Comparison of ENCODE assay signal across 10 mouse cellular contexts in genomic region chr12:117516179-117516578, GRCm38 (mm10). TPM values are rescaled to one million over a fixed set of nuclear protein-coding genes. Genes with fewer than 3 reads are reported as not detected.
DNase-seq lines count a peak whose midpoint lies in the region; ATAC-seq and TF ChIP-seq lines count a peak whose summit lies in the region.
"Had no signal": no experiment of that assay in that cellular context is flagged by ENCODE, and none has a peak within 500 bp of the region (broad histone marks: within the 10 kb centered on the region; RNA-seq: fewer than 3 reads in every experiment).

Gene Rapgef5 (plus strand): TSS chr12:117516479.

- TF ChIP-seq CTCF in cerebellum, adult 2 months (IDR thresholded peaks at IDR 0.05; ENCODE audit: borderline replicate concordance, insufficient read depth, low read depth, low read length): no peak

- TF ChIP-seq POLR2A in cerebellum, adult 2 months (IDR thresholded peaks at IDR 0.05; ENCODE audit: borderline replicate concordance, insufficient read depth, low read length): no peak

- H3K27ac ChIP-seq in cerebellum, adult 2 months (ENCODE audit: insufficient read depth, low read length): no peak within 1 kb of the TSS
- H3K27ac ChIP-seq in midbrain, embryonic 11.5 days (ENCODE audit: low read depth, low read length): no peak within 1 kb of the TSS
- H3K27ac ChIP-seq in midbrain, embryonic 10.5 days (replicated peaks): no peak within 1 kb of the TSS
- no peak within 1 kb of the TSS for H3K27ac ChIP-seq in hindbrain, embryonic 14.5 days
- no peak within 1 kb of the TSS for H3K27ac ChIP-seq in neural tube, embryonic 15.5 days (replicated peaks)

- H3K27me3 ChIP-seq in cerebellum, adult 2 months (ENCODE audit: control insufficient read depth, insufficient read depth, low read length): no peaks in the 10 kb centered on the region
- H3K27me3 ChIP-seq in midbrain, embryonic 11.5 days (ENCODE audit: control insufficient read depth, insufficient read depth, low read length): no peaks in the 10 kb centered on the region
- peaks cover 10% of the 10 kb centered on the region for H3K27me3 ChIP-seq in midbrain, embryonic 10.5 days (ENCODE audit: low read depth, poor library complexity, severe bottlenecking)
- H3K27me3 ChIP-seq in hindbrain, embryonic 14.5 days (ENCODE audit: control insufficient read depth, insufficient read depth, low read length): no peaks in the 10 kb centered on the region
- no peaks in the 10 kb centered on the region for H3K27me3 ChIP-seq in neural tube, embryonic 15.5 days (replicated peaks)
- H3K27me3 ChIP-seq: megakaryocyte, embryonic 14.5 days had no signal

- no peaks in the 10 kb centered on the region for H3K36me3 ChIP-seq in midbrain, embryonic 11.5 days (ENCODE audit: control insufficient read depth, insufficient read depth, low read length)
- H3K36me3 ChIP-seq in midbrain, embryonic 10.5 days: no peaks in the 10 kb centered on the region
- no peaks in the 10 kb centered on the region for H3K36me3 ChIP-seq in hindbrain, embryonic 14.5 days (replicated peaks; ENCODE audit: control insufficient read depth, insufficient read depth)
- no peaks in the 10 kb centered on the region for H3K36me3 ChIP-seq in neural tube, embryonic 15.5 days

- H3K9me3 ChIP-seq in midbrain, embryonic 11.5 days (ENCODE audit: control insufficient read depth, low read length): no peaks in the 10 kb centered on the region
- H3K9me3 ChIP-seq in midbrain, embryonic 10.5 days (replicated peaks): no peaks in the 10 kb centered on the region
- no peaks in the 10 kb centered on the region for H3K9me3 ChIP-seq in hindbrain, embryonic 14.5 days (ENCODE audit: control insufficient read depth, low read length)
- no peaks in the 10 kb centered on the region for H3K9me3 ChIP-seq in neural tube, embryonic 15.5 days (replicated peaks)
- H3K9me3 ChIP-seq: megakaryocyte, embryonic 14.5 days had no signal

- H3K4me3 ChIP-seq in cerebellum, adult 2 months (replicated peaks; ENCODE audit: insufficient read depth, low read depth, low read length): no peak within 1 kb of the TSS
- no peak within 1 kb of the TSS for H3K4me3 ChIP-seq in midbrain, embryonic 11.5 days (ENCODE audit: low read depth, low read length)
- no peak within 1 kb of the TSS for H3K4me3 ChIP-seq in midbrain, embryonic 10.5 days
- no peak within 1 kb of the TSS for H3K4me3 ChIP-seq in hindbrain, embryonic 14.5 days (replicated peaks; ENCODE audit: low read length)
- H3K4me3 ChIP-seq in neural tube, embryonic 15.5 days (replicated peaks): no peak within 1 kb of the TSS
- H3K4me3 ChIP-seq: megakaryocyte, embryonic 14.5 days had no signal

- no peak for ATAC-seq in midbrain, embryonic 11.5 days (ENCODE audit: low FRiP score)
- ATAC-seq in hindbrain, embryonic 14.5 days (ENCODE audit: low FRiP score): no peak
- no peak for ATAC-seq in neural tube, embryonic 15.5 days (ENCODE audit: low FRiP score)
- no peak for ATAC-seq in monocyte, adult 5-6 weeks (replicated peaks; ENCODE audit: insufficient number of reproducible peaks, low FRiP score, low TSS enrichment, poor library complexity, severe bottlenecking)

- no peak for DNase-seq in cerebellum, adult 2 months
- no peak for DNase-seq in cerebellum, postnatal 36 days
- DNase-seq in midbrain, embryonic 11.5 days (ENCODE audit: low spot score, missing footprints): no peak
- DNase-seq in midbrain, embryonic 10.5 days (ENCODE audit: low spot score): no peak
- no peak for DNase-seq in hindbrain, embryonic 14.5 days (ENCODE audit: low spot score)
- no peak for DNase-seq in cerebellum, postnatal 14 days
- DNase-seq: thymus, postnatal 14 days had no signal

- H3K4me2 ChIP-seq in midbrain, embryonic 11.5 days: no peak within 1 kb of the TSS
- H3K4me2 ChIP-seq in hindbrain, embryonic 14.5 days (replicated peaks): no peak within 1 kb of the TSS
- H3K4me2 ChIP-seq in neural tube, embryonic 15.5 days: no peak within 1 kb of the TSS

- no peaks in the 10 kb centered on the region for H3K4me1 ChIP-seq in cerebellum, adult 2 months (ENCODE audit: control insufficient read depth, insufficient read depth, low read length)
- H3K4me1 ChIP-seq in midbrain, embryonic 11.5 days (ENCODE audit: control insufficient read depth, insufficient read depth, low read length): no peaks in the 10 kb centered on the region
- peaks cover 4% of the 10 kb centered on the region; the same call in 1 of the 2 replicates for H3K4me1 ChIP-seq in midbrain, embryonic 10.5 days
- H3K4me1 ChIP-seq in hindbrain, embryonic 14.5 days (replicated peaks; ENCODE audit: control insufficient read depth, insufficient read depth, low read length): no peaks in the 10 kb centered on the region; the same call in 1 of the 2 replicates
- H3K4me1 ChIP-seq in neural tube, embryonic 15.5 days: peaks cover 16% of the 10 kb centered on the region
- H3K4me1 ChIP-seq: megakaryocyte, embryonic 14.5 days had no signal

- no peak within 1 kb of the TSS for H3K9ac ChIP-seq in midbrain, embryonic 11.5 days (ENCODE audit: low read length)
- no peak within 1 kb of the TSS for H3K9ac ChIP-seq in hindbrain, embryonic 14.5 days
- no peak within 1 kb of the TSS for H3K9ac ChIP-seq in neural tube, embryonic 15.5 days (replicated peaks)

- WGBS in cerebellum, adult 2 months: 97% methylated on average over 2 of the region's 2 CpGs
- 100% methylated on average over 2 of the region's 2 CpGs for WGBS in midbrain, embryonic 11.5 days
- WGBS in midbrain, embryonic 10.5 days: 95% methylated on average over 2 of the region's 2 CpGs
- WGBS in hindbrain, embryonic 14.5 days: 96% methylated on average over 2 of the region's 2 CpGs
- 89% methylated on average over 2 of the region's 2 CpGs for WGBS in neural tube, embryonic 15.5 days

RNA-seq across cellular contexts. Expression of gene Rapgef5, which starts in this region (rescaled TPM):
- 22.2 and 26.7 TPM in 2 replicates for polyA plus RNA-seq in cerebellum, adult 2 months (2012; rRNA removed)
- 10.4 and 12.0 TPM in 2 replicates for polyA plus RNA-seq in midbrain, embryonic 11.5 days (2014; fragmentation: Nextera tagmentation; extraction: Ambion mirVana)
- 6.1 and 9.4 TPM in 2 replicates for polyA plus RNA-seq in midbrain, embryonic 10.5 days (2016; fragmentation: Nextera tagmentation; extraction: Ambion mirVana)
- 38.3 and 45.8 TPM in 2 replicates for polyA plus RNA-seq in hindbrain, embryonic 14.5 days (2014; fragmentation: Nextera tagmentation; extraction: Ambion mirVana)
- polyA plus RNA-seq in neural tube, embryonic 15.5 days (2015; fragmentation: Nextera tagmentation; extraction: Ambion mirVana): 26.5 and 31.7 TPM in 2 replicates
- total RNA-seq in monocyte, adult 5-6 weeks (2017): 1.7 to 3.5 TPM (median 2.7 TPM) in 3 replicates
